Mouse (Mus musculus): Measurements from ENCODE around the gene Ang.

DNA sequence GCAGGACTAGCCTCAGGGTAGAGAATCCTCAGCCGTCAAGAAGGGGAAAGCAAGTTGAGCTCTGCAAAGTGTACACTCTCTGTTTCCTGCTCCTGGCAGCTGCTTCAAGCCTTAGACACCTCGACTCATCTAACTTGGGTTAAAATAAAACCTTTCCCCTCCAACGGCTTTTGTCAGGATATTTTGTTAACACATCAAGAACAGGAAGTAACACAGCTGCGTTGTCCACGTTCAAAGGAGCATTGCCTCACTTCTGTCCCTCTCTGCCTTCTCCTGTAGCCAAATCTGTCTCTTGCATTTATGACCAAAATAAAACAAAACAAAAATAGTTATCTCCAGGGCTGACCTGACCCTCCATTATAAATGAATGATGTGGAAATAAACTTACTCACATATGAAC, 43.1 kb upstream of the Ang start:
- TF ChIP-seq CTCF (IDR thresholded peaks at IDR 0.05; ENCODE audit: low read depth, low read length) (no peak), POLR2A (IDR thresholded peaks at IDR 0.05; ENCODE audit: extremely low read depth, insufficient read depth, low read length) (no peak)

All from liver, adult 2 months (tissue).